Mouse (Mus musculus) heart, adult 18-20 months (tissue): ENCODE measurements at regions not wholly inside any gene's neighbourhood (a gene's known extent, or its start where the extent isn't known, plus 50 kb on each side); places are given as distances from the start of the nearest gene placed in this dataset.
"Not testable (repeated sequence)": the region's sequence is repeated elsewhere in the genome, so short reads cannot be mapped to it uniquely, and the experiment has no call there.

Experiments
- DNase-seq, 2 experiments: peaks; one replicate each; pipeline ENCODE4 v3.0.0; 2021 to 2022; ENCODE audit warnings: mixed read lengths in 1 of 2

DNA sequence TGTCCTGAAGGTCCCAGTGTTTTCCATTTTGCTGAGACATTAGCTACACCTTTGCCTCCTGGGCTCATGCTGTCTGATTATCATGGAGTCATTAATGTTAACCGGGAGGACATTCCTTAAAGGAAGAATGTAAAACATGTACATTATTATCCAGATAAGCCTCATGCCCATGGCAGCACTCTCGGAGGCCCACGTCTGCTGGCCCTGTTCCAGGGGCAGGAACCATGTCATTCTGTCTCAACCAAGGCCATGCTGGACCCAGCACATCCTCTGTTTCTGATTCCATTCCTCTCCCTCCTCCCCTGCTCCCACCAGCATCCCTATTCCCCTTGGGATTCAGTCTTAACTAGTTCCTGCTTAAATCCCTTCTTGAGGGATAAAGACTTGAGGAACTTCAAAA, 139.1 kb downstream of the Sptssa start:
- DNase-seq, result no peak

DNA sequence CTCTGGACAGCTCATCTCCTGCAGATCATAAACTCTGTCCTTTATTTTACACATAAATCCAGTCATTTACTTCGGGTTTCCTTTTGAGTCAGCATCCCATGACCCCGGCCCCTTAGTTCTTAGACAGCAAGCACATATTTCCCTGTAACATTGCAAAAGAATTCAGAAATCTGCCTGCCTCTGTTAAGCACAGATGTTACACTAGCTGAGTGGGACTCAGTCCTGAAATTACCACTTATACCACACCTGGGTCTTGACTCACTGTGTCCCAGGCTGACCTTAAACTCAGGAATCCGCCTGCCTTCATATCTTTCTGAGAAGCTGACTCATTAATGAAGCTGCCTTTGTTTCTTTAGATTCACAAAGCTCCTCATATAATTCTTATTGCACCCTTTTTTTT, 139.9 kb downstream of the Sptssa start:
- no peak for DNase-seq

DNA sequence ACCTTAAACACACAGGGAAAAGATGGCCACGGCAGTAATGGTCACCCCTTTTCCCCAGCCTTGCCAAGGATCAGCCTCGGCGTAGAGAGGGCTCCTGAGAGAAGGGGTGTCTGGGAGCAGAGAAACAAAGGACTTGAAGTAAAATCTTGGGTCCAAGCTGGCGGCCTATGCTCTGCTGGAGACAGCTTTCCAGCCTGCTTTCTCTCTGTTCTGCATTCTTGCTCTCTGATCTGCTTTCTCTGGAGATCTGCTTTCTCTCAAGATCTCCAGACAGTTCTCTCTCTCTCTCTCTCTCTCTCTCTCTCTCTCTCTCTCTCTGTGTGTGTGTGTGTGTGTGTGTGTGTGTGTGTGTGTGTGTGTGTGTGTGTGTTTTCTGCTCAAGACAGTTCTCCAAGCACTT, 140.3 kb downstream of the Sptssa start:
- not testable (repeated sequence) for DNase-seq

DNA sequence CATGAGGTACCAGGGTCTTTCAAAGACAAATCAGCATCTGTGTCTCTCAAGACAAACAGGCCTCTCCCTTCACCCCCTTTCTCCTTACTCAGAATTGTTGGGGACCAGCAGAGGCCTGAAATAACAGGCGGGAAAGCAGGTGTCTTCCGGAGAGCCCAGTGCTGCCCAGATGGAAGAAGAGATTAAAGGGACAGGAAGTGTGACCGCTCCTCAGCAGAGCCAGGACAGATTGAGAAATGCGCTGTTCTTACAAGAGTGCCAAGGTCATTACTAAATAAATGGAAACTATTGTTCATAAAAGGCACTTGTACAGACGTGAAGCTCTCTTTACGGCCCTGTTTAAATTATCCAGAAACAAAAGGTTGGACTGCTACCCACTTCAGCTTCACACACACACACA, 146.5 kb downstream of the Sptssa start:
- no peak for DNase-seq

DNA sequence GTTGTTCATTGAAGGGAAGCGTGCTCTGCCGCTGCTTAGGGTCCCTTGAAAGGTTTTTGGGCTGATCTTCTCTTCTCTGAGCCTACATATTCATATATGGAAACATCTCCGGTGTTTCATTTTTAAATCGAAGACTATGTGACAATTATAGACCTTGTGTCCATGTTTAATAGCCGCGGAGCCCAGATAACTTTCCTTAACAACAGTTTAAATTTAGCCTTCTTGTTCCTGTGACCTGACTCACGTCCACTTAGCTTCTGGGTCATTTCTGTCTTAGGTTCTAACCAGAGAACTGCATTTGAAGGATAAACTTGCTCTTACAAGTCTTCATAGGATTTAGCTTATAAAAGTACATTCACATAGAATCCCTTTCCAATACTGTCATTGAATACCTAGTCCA, 153.6 kb downstream of the Sptssa start:
- DNase-seq, result peak; percentile 36

DNA sequence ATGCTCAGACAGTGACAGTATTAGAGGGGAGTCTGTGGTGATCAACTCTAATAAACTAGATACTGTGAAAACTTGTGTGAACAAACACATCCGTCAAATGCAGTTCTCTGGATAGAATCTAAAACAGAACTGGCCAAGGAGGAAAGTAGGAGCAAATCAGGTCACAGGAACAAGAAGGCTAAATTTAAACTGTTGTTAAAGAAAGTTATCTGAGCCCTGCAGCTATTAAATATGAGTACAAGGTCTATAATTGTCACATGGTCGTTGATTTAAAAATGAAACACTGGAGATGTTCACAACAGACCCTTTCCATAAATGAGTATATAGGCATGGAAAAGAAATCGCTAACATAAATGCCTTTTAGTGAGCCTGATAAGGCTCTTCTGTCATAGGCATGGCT, 156.4 kb downstream of the Sptssa start:
- DNase-seq, result no peak

DNA sequence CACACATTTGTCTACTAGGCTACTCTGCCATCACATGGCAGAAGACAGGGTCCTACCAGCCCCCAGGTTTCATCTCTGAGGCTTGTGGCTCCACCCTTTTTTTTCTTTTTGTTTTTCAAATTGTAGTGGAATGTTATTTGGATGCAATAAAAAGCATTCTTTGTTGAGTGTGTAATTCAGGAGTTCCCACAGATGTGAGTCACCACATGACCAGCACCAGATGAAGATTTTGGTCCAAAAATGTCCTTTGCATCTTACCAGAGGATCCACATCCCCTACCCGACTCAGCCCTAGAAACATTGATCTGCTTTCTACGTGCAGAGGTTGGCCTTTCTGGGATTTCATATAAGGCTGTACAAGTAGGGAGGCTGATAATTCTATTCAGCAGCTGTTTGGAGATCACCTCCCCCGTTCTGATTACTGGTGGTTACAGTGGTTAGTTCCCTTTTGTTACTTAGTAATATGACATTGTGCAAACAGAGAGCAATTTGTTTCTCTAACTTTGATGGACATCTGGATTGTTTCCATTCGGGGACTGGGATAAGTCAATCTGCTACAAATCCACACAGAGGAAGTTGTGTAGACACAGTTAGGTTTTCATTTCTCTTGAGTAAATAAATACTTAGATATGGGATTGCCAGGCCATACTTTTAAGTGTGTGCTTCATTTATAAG, 160.5 kb downstream of the Sptssa start:
- no peak for DNase-seq

DNA sequence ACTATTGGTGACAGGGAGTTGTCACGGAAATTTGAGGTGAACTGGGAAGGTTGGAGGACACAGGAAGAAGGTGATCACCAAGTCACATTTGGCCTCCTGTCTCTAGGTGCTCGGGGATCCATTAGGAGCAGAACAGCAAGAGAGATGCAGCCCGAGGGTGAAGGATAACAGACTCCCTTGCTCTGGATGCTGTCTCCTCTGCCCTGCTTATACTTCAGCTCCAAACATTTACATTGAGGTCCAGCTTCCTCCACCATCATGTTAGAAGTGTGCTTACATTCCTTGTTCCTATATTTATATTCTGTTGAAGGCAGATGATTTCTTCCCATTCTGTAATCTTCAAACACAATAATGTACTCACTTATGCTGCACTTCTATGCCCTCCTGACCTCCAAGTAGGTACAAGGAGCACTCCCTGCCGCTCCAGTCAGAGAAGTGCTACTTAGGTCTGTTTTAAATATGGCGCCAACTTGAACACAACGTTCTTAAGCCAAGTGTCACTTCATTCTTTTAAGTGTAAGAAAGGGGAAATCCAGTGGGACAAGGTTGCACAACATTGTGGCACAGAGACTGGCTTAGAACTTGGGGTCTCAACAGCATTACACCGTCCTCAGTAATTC, 161.5 kb downstream of the Sptssa start:
- no peak for DNase-seq

DNA sequence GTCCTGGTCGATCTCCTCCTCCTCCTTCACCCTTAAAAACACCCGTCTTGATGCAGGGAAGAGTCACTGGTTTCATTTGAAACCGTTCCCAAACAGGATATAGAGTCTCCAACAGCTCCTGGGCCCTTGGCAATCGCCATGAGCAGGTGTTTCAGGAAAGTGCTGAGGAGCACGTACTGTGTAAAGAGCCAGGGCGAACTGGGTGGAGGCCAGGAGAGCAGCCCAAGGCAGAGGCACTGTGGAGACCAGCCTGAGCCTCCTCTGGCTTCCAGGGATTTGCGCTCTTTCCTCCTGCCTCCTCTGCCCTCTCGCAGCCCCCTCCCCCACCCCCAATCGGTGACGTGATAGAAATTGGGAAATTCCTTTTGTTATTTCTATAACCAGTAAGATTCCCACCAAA, 163.6 kb downstream of the Sptssa start:
- peak in 1 of 2 experiments; percentile 27 for DNase-seq

DNA sequence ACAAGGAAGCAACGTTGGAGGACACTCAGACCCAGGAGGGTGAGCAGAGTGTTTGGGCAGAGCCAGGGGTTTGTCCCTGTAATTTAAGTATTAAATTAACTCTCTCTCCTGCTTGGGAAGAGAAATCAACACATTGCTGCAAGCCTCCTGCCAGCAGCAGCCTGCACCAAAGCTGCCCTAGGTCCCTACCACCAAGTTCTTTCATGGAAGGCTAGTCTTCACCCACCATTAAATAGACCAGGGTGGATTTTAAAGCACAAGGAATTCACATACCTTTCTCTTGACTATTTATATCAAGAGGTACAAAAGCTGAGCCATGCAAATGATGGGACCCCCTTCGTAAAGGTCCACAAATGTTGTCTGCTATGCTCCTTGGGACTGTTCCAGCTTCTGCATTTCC, 165.9 kb downstream of the Sptssa start:
- no peak for DNase-seq

DNA sequence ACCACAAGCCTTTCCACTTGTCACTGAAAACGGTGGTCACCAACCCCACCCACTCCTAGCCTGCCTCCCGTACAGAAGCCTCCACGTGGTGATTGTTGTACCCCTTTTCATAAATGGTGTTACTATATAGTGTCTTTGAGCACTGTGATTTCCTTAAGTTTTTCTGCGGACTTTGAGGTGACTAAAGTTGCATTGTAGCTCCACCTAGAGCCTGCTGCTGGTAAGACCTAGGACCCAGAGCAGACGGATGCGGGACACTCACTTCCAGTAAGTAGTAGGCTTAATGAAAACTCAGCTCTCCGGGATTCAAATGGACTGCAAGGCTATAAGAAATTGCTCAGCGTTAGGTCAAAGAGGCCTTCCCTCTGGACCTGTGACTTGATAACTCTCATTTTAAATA, 166.7 kb downstream of the Sptssa start:
- peak; percentile 72 to 88 for DNase-seq

DNA sequence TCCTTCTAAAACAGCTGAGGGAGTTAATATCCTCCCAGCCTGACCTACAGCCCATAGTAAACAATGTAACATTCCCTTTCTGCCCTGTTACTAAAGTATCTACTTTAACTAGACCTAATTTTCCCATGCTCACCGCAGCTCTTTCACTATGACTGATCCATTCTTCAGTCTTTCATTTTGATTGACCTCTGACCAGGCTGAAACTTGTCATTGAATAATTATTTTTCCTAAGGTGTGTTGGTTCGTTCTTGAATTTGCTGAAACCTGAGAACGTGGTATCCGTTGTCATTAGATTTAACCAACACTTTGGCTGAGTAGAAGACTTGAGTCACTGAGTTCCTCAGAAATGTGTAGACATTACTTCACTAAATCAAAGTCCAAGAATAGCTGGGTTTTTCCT, 168.7 kb downstream of the Sptssa start:
- DNase-seq, result no peak

DNA sequence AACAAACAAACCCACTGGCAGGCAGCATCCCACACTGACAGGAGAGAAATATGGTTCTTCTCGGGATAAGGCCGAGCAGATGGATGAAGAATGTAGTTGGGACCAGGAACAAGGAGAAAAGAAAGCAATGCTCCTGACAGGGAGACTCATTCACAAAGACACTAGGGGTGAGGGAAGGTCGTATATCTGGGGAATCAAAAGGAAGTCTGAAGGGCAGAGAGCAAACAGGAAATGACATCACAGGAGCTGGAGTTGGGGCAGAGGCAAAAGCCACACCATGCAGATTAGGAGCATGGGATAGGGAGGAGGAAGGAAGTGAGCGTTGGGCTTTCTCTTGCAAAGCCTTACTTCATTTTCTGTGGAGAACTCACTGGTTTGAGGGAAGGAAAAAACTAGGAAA, 174.4 kb downstream of the Sptssa start:
- no peak for DNase-seq

DNA sequence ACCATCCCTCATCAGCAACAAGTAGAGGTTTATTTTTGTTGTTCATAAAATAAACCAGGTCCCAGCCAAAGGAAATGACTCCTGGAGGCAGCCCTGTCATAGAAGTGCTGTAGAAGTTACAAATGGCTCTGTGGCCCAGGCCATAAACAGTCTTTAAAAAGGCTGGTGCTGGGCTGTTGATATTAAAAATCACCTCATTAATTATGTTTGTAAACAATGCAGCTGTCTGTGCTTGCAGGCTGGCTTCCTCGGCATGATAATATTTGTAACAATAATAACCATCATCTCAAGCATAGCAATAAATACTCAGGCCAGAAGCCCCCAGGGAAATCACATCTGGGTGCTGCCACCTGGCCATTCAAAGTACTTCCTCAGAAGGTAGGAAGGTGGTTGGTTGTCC, 176.5 kb downstream of the Sptssa start:
- DNase-seq, result no peak

DNA sequence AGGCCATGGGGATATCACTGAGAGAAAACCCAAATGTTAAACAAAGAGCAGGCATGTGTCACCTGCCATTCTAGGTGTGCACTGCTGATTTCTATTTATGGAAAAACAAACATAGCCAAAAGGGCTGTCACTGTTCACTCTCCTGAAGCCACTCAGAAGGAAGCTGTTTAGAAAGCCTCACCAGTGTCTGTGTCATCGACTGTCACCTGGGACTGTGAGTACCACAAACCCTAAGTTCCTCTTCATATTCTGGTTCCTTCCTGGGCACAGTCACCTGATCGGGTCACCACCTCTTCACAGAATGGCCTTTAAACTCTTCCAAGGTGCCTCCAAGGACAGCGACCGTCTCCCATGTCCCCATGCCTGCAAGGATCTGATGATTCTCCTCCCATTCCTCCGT, 183.5 kb downstream of the Sptssa start:
- DNase-seq, result no peak

DNA sequence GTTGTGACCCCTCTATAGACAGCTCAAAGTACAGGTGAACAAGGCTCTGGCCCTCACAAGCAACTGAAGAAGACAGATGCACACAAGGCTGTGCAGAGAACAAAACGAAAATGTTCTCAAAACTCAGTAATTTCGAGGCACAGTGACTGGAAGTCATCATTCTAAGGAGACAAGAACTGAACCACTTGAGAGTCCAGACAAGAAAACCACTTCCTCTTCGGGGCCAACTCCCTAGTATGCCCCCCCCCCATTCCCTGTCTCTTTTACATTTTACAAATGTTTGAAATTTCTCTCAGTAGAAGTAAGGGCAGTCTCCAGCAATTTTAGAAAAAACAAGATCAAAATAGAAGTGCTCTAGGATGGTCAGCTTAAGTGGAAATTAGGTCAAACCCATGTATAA, 184.0 kb downstream of the Sptssa start:
- no peak for DNase-seq

DNA sequence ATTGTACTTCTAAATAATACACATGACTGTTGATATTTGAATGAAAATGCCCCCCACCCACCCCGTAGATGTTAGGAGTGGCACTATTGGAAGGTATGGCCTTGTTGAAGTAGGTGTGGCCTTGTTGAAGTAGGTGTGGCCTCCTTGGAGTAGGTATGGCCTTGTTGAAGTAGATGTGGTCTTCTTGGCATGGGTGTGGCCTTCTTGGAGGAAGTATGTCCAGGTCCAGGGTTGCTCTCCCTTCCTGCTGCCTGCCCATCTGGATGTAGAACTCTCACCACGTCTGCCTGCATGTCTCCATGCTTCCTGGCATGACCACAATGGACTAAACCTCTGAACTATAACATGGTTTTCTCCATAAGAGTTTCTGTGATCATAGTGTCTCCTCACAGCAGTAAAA, 188.7 kb downstream of the Sptssa start:
- no peak for DNase-seq

DNA sequence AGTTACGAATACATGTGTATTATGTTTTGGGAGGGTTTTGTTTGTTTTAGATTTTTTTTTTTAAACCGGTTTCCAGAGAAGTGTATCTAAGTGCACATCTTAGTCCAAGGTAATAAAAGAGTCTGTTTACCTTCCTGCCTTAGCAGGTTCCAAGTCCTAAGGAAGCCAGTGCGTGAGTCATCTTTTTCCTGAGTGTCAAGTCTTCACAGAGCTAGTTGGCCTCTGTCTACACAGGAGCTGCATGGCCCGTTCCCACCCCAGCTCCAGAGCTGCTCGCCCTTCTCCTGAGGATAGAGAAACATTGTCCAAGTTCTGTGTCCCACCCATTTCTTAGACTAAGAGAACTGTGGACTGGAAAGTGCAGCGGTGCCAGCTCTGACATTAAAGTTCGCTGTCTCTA, 192.6 kb downstream of the Sptssa start:
- peak in 1 of 2 experiments; percentile 16 for DNase-seq

DNA sequence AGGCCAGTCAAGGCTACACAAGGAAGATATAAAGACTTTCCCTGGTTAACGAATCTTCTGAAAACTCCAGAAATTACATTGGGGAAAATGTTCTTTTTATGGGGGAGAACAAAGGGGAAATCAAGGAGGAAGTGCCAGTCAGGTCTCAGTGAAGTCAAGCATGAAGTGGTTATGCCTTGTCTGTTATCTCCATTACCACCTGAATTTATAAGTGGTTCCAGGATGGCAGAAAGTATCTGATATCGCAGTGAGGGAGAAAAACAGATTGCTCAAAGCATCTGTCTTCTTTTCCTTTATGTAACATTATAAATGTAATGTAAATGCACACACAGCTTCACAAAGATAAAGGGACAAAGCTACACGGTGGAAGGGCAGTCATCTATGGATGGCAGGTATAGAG, 195.0 kb downstream of the Sptssa start:
- no peak for DNase-seq

DNA sequence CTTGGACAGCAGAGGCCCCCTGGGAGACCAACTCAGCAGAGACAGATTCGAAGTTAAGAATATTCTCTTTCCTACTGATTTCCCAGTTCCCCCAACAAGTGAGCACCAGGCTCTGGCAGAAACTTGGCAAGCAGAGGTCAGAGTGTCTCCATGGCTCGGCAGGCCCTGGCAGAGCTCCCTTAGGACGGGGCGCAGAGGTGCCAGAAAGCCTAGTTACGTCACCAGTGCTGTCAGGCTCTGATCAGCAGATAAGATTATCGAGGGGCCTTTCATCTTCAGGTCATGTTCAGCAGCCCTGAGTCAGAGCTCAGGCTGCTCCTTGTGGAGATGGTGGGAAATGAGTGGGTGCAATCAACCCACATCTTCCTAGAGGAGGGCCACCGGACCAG, 196.2 kb downstream of the Sptssa start:
- DNase-seq, result peak; percentile 48 to 54

DNA sequence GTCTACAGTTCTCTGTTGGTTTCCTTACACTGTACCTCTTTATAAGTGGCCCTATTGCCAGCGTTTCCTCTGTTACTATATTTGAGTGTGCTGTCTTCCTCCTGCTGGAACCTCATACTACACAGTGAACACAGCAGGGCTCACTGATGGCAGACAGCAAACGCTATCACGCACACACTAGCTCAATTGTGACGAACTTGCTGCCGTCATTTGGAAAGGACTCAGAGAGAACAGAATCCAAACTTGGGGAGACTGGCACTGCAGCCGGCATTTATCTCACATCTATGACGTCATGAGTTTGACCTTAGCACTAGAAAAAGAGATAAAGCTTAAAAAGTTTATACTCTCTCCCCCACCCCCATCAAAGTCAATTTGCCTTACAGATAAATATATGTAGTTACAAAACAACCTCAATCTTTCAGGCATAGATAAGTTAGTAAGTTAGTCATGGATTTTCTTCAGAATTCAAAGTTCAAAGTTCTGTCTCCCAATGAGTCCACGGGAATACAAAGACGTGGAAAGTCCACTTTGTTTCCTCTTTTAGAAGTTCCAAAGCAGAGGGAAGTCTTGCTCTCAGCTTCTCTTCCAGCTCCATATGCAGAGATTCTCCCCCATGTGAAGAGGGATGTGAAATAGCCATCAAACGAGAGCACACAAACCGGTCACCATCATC, 196.8 kb downstream of the Sptssa start:
- peak in 1 of 2 experiments; percentile 16 for DNase-seq

DNA sequence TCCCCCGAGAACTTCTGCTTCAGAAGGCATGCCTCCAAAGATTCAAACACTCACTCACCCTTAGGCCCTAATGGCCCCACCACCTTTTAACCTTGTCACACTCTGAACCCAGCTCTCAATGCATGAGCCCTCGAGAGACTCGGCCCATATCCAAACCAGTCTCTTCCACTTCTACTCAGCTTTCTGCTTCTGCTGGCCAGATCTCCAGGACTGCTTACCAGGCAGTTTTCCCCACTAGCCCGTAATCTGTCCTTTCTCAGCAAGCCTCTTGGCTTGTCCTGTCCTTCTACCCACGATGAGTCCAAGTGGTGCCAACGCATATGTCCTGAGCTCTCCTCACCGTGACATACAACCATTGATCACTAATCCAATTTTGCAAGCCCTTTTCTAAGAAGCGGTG, 199.6 kb downstream of the Sptssa start:
- no peak for DNase-seq

DNA sequence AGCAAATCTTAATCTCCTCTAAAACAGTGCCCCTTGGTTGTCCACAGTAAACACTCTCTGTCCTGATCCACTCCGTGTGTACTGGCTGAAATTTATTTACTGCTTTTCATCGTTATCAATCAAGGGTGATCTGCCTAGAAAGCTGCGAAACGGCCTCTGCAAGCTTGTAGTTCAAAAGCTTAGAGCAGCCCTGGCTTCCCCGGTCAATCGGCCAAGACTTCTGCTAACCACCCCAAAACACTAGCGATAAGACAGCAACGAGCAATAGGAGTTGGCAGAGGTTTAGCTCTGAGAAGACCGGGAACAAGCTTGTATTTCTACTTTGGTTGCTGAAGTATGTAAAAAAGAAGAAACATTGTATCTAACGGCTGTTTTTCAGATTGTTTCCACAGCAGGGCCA, 201.8 kb downstream of the Sptssa start:
- peak in 1 of 2 experiments; percentile 32 for DNase-seq

DNA sequence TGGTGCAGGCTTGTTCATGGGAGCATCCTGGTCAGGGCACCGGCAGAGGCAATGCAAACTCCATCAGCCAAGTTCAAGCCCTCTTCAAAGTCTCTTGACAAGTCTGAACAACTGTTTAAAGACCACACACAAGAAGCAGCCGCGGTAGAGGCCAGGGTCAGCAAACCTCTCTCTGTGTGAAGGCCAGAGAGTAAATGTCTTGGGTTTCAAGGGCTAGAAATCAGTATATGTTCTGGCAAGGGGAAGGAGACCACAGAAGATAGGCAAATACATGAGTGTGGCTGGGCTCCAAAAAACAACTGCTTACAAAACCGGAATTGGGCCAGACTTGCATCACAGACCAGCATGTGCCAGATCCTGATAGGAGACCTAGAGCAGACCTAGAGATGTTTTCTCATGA, 203.0 kb downstream of the Sptssa start:
- peak; percentile 43 to 61 for DNase-seq
